Mouse (Mus musculus) thymus, postnatal 0 days (tissue): ENCODE results near the gene Krtap5-1. TPM values are rescaled to one million over a fixed set of nuclear protein-coding genes. Genes with fewer than 3 reads are reported as not detected.
A peak's percentile ranks its signal among the peaks of the same experiment; 100 is the strongest.
"Not testable (repeated sequence)": the region's sequence is repeated elsewhere in the genome, so short reads cannot be mapped to it uniquely, and the experiment has no call there.

Experiments
- DNase-seq: peaks from one replicate; pipeline ENCODE4 v3.0.0-alpha.2; 2015; ENCODE audit warnings: low spot score
- polyA plus RNA-seq: library from polyadenylated mRNA; unstranded; fragments of >200 nt; fragmentation: Nextera tagmentation; extraction: Ambion mirVana; gene quantifications from 2 replicates; pipeline ENCODE4 v1.2.1, GENCODE M21; 2015

Gene Krtap5-1
- polyA plus RNA-seq, 1 experiment from 2014 or later = not detected

DNA sequence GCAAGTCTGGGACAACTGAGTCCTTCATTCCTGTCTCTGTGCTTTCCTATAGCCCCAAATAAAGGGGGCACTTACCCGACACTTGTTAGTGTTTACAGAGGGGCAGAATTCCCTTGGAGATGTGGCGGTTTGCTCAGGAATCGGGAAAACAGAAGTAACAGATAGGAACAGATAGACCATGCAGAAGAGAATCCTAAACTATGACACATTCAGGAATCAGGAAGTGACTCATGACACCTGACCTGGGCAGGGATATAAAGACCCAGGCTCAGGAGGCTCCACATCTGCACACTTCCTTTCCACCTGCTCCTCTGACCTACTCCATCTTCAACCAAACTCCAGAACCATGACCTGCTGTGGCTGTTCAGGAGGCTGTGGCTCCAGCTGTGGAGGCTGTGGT, 6.3 kb upstream of the Krtap5-1 start, which contains the start of gene Krtap5-4:
Gene Krtap5-4 (plus strand): TSS at position 301 of the 400 bp plus-strand sequence.
- DNase-seq = peak; percentile 24

GRCm38 (mm10) chr7:142296108-142296507, 810 bp downstream of the Krtap5-1 start:
- DNase-seq = not testable (repeated sequence)

GRCm38 (mm10) chr7:142295418-142295817, 1.5 kb downstream of the Krtap5-1 start:
- no peak for DNase-seq

GRCm38 (mm10) chr7:142293851-142294250, 3.1 kb downstream of the Krtap5-1 start:
- DNase-seq = peak; percentile 42

- not testable (repeated sequence) for DNase-seq
These were observed 10.9 kb downstream of the Krtap5-1 start for GRCm38 (mm10) chr7:142285910-142286612.

DNA sequence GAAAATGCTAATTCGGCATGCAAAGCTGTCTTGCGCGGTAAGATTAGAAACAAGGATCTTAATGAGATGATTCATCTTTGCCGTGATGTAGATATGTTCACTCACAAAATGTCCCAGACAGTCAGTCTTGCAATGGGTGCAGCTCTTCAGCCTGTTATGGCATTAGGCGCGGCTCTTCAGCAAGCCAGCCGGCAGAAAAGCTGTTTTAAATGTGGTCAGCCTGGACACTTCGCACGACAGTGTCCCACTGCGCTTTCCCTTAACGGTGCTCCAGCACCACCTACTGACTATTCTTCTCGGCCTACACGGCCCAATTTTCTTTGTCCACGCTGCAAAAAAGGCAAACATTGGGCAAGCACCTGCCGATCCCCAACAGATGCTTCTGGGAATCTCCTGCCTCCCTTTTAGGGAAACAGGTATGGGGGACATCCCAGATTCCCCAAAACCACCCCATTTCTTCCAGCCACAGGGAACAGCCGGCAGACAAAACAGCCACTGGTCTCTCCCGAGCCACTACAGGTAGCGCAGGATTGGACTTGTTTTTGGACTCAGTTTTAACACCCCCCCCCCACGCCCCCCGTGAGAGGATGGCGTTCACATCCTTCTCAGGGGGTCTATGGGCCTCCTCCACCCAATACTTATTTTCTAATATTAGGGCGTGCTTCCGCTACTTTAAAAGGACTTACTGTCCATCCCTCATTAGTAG, 11.6 kb downstream of the Krtap5-1 start:
- no peak for DNase-seq

GRCm38 (mm10) chr7:142284615-142285080, 12.3 kb downstream of the Krtap5-1 start:
- DNase-seq = peak; percentile 86

- peak; percentile 71 for DNase-seq
These were observed 12.8 kb downstream of the Krtap5-1 start for GRCm38 (mm10) chr7:142284023-142284591.

DNA sequence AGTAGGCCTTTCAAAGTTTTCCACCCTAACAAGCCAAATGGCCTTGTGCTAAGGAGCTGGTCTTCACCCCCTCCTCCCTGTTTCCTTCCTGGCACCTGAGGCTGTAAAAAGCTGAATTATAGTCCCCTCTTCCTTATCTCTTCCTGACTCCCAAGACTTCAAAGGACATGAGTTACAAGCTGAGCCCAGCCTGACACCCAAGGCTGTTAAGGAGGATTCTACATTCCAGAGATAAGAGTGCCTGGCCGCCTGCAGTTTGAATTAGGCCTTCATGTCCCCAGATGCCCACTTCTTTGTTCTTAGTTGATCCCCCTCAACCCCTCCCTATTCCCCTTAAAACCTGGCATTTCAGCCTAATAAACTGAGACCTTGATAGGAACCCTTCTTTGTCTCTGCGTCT, 14.1 kb downstream of the Krtap5-1 start:
- not testable (repeated sequence) for DNase-seq

GRCm38 (mm10) chr7:142279291-142279690, 17.6 kb downstream of the Krtap5-1 start:
- DNase-seq = not testable (repeated sequence)

GRCm38 (mm10) chr7:142278183-142278582, 18.7 kb downstream of the Krtap5-1 start:
- DNase-seq = peak; percentile 47

GRCm38 (mm10) chr7:142274263-142274662, 22.7 kb downstream of the Krtap5-1 start, which contains the start of gene Gm4559:
Gene Gm4559, minus strand, starts transcription at chr7:142274363.
- DNase-seq = not testable (repeated sequence)

DNA sequence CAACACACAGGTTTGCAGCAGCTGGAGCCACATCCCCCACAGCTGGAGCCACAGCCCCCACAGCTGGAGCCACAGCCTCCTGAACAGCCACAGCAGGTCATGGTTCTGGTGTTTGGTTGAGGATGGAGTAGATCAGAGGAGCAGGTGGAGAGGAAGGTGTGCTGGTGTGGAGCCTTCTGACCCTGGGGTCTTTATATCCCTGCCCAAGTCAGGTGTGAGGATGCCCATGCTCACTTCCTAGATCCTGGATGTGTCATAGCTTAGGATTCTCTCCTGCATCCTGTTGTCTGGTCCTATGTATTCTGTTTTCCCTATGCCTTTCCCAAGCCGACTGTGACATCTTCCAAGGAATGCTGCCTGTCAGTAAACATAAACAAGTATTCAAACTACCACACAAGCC, 38.7 kb downstream of the Krtap5-1 start, which contains the start of gene Gm2431:
Gene Gm2431 (minus strand): TSS at position 101 of the 400 bp plus-strand sequence.
- not testable (repeated sequence) for DNase-seq

DNA sequence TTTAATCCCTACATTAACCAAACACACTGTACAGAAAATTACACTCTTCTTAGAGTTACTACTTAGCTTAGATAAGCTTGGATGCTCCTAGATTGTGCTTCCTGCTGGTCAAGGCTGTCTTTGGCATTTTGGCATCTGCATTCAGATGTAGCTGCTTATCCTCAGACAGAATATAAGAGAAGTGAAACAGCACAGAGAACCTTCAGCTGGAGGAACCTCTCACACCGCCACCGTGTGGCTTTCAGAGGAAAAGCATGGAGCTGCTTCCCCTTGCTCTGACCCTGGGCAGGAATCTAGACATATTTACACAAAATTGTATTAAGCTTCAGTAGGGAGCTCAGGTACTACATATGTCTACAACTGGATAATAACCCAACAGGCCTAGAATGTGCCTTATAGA, 41.4 kb downstream of the Krtap5-1 start:
- DNase-seq = peak; percentile 10

GRCm38 (mm10) chr7:142249824-142250223, 47.1 kb downstream of the Krtap5-1 start:
- DNase-seq = peak; percentile 23

Other genes starting within 250 kb of the Krtap5-1 start
- 92.2 and 93.5 TPM in 2 replicates for gene Mob2, start 236.1 kb downstream of the Krtap5-1 start, polyA plus RNA-seq
- 0.34 and 0.58 TPM in 2 replicates for gene Dusp8, start 201.3 kb downstream of the Krtap5-1 start, polyA plus RNA-seq
- gene Gm45618, start 176.4 kb downstream of the Krtap5-1 start, polyA plus RNA-seq = not detected in 2 replicates
- gene Gm39115, start 161.1 kb downstream of the Krtap5-1 start, polyA plus RNA-seq = not detected in 2 replicates
- gene Gm45337, start 152.5 kb downstream of the Krtap5-1 start, polyA plus RNA-seq = not detected in 2 replicates
- not detected in 2 replicates for gene Gm29735, start 140.0 kb downstream of the Krtap5-1 start, polyA plus RNA-seq
- not detected in 2 replicates for gene Gm4553, start 131.4 kb downstream of the Krtap5-1 start, polyA plus RNA-seq
- gene Krtap5-2, start 121.1 kb downstream of the Krtap5-1 start, polyA plus RNA-seq = not detected in 2 replicates
- not detected in 2 replicates for gene Gm10153, start 106.7 kb downstream of the Krtap5-1 start, polyA plus RNA-seq
- gene Krtap5-3, start 95.8 kb downstream of the Krtap5-1 start, polyA plus RNA-seq = not detected in 2 replicates
- not detected in 2 replicates for gene Gm7579, start 85.3 kb downstream of the Krtap5-1 start, polyA plus RNA-seq
- 0.16 TPM in 1 of 2 replicates, not detected in the other for gene Krtap5-5, start 67.1 kb downstream of the Krtap5-1 start, polyA plus RNA-seq
- not detected in 2 replicates for gene Gm40460, start 56.0 kb downstream of the Krtap5-1 start, polyA plus RNA-seq
- gene Gm2431, start 38.8 kb downstream of the Krtap5-1 start, polyA plus RNA-seq = not detected in 2 replicates
- gene Gm4559, start 22.8 kb downstream of the Krtap5-1 start, polyA plus RNA-seq = not detected in 2 replicates
- gene Krtap5-4, start 6.4 kb upstream of the Krtap5-1 start, polyA plus RNA-seq = not detected in 2 replicates
- 8.5 and 10.6 TPM in 2 replicates for gene Ifitm10, start 76.6 kb upstream of the Krtap5-1 start, polyA plus RNA-seq
- gene Gm49369, start 85.5 kb upstream of the Krtap5-1 start, polyA plus RNA-seq = 5.1 TPM in 1 of 2 replicates, not detected in the other
- gene Ctsd, start 90.9 kb upstream of the Krtap5-1 start, polyA plus RNA-seq = 395 and 403 TPM in 2 replicates
- 0.34 and 0.75 TPM in 2 replicates for gene Syt8, start 137.7 kb upstream of the Krtap5-1 start, polyA plus RNA-seq
- gene Tnni2, start 144.7 kb upstream of the Krtap5-1 start, polyA plus RNA-seq = 14.1 and 14.3 TPM in 2 replicates
- gene Lsp1, start 163.7 kb upstream of the Krtap5-1 start, polyA plus RNA-seq = 655 and 664 TPM in 2 replicates
- 4.7 and 5.2 TPM in 2 replicates for gene Tnnt3, start 201.7 kb upstream of the Krtap5-1 start, polyA plus RNA-seq
- gene Mrpl23, start 235.6 kb upstream of the Krtap5-1 start, polyA plus RNA-seq = 20.1 and 20.7 TPM in 2 replicates